Mouse (Mus musculus) right cerebral cortex, postnatal 4 days (tissue): ENCODE results near the gene Olfr412.
A peak's percentile ranks its signal among the peaks of the same experiment; 100 is the strongest.

Experiments used
- DNase-seq: peaks from one replicate; pipeline ENCODE4 v3.0.0-alpha.2; 2022

The Olfr412 gene

GRCm38 (mm10) chr11:74361769-74362168 is at the start of gene Olfr412:
TSS of gene Olfr412 (plus strand) at chr11:74362069.
- DNase-seq: no peak

- no peak for DNase-seq
Observed at GRCm38 (mm10) chr11:74326044-74326443, 35.8 kb upstream of the Olfr412 start.

GRCm38 (mm10) chr11:74328781-74329180 is 33.1 kb upstream of the Olfr412 start:
- no peak for DNase-seq

- no peak for DNase-seq
Observed at GRCm38 (mm10) chr11:74337931-74338330, 23.9 kb upstream of the Olfr412 start, which contains the start of gene Olfr410. TSS of gene Olfr410 (minus strand) at chr11:74338031.

- DNase-seq: no peak
Observed at GRCm38 (mm10) chr11:74352550-74352949, 9.3 kb upstream of the Olfr412 start, which contains the start of gene Olfr411. TSS of gene Olfr411 (minus strand) at chr11:74352650.

- DNase-seq: peak; percentile 90
Observed at GRCm38 (mm10) chr11:74371393-74372100, 9.7 kb downstream of the Olfr412 start.

- peak; percentile 66 for DNase-seq
Observed at GRCm38 (mm10) chr11:74376847-74377246, 15.0 kb downstream of the Olfr412 start.

GRCm38 (mm10) chr11:74379166-74379873 is 17.5 kb downstream of the Olfr412 start:
- no peak for DNase-seq

GRCm38 (mm10) chr11:74385674-74386073 is 23.8 kb downstream of the Olfr412 start:
- DNase-seq: no peak

- DNase-seq: no peak
Observed at GRCm38 (mm10) chr11:74387203-74387602, 25.3 kb downstream of the Olfr412 start.

GRCm38 (mm10) chr11:74391899-74392298 is 30.0 kb downstream of the Olfr412 start:
- no peak for DNase-seq

GRCm38 (mm10) chr11:74392903-74393302 is 31.0 kb downstream of the Olfr412 start:
- no peak for DNase-seq

- DNase-seq: peak; percentile 51
Observed at GRCm38 (mm10) chr11:74393489-74393888, 31.6 kb downstream of the Olfr412 start.

GRCm38 (mm10) chr11:74395583-74395982 is 33.7 kb downstream of the Olfr412 start:
- DNase-seq: no peak

GRCm38 (mm10) chr11:74402126-74402525 is 40.3 kb downstream of the Olfr412 start:
- no peak for DNase-seq

GRCm38 (mm10) chr11:74404216-74404615 is 42.3 kb downstream of the Olfr412 start:
- DNase-seq: no peak

- no peak for DNase-seq
Observed at GRCm38 (mm10) chr11:74405201-74405600, 43.3 kb downstream of the Olfr412 start.

GRCm38 (mm10) chr11:74408587-74409446 is 46.9 kb downstream of the Olfr412 start:
- DNase-seq: peak; percentile 95

GRCm38 (mm10) chr11:74409447-74409754 is 47.5 kb downstream of the Olfr412 start:
- DNase-seq: no peak

GRCm38 (mm10) chr11:74409757-74410174 is 47.9 kb downstream of the Olfr412 start:
- peak; percentile 27 for DNase-seq

GRCm38 (mm10) chr11:74411943-74412342 is 50.1 kb downstream of the Olfr412 start:
- DNase-seq: no peak

GRCm38 (mm10) chr11:74412462-74412861 is 50.6 kb downstream of the Olfr412 start:
- no peak for DNase-seq

- DNase-seq: no peak
Observed at GRCm38 (mm10) chr11:74413449-74413972, 51.6 kb downstream of the Olfr412 start.
